Mouse (Mus musculus) spleen, postnatal 10 days (tissue): ENCODE measurements around the gene Sspn.

Experiments used
- DNase-seq, 2 experiments: peaks; one replicate each; pipeline ENCODE4 v3.0.0; 2021 to 2022; ENCODE audit warnings: low spot score in 2 of 2

Gene Sspn

DNA sequence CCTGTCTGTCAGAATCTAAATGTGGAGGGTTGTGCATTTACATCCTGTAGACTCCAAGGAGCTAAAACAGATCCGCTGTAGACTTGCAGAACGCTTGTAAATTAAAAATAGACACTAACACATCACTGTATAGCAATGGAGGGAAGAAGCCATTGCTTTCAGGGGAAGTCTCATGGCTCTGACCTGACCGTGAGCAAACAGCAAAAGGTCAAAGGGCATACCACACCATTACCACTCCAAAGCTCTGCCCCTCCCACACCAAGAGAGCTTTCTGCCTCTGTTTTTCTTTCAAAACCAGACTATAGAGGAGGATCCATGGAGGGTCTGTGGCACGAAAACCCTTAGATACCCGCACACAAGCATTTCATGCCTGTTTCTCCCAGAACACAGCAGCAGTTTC is 41.9 kb downstream of the Sspn start:
- DNase-seq = no peak

- no peak for DNase-seq
Observed at GRCm38 (mm10) chr6:145974766-145975165, 43.3 kb downstream of the Sspn start.

DNA sequence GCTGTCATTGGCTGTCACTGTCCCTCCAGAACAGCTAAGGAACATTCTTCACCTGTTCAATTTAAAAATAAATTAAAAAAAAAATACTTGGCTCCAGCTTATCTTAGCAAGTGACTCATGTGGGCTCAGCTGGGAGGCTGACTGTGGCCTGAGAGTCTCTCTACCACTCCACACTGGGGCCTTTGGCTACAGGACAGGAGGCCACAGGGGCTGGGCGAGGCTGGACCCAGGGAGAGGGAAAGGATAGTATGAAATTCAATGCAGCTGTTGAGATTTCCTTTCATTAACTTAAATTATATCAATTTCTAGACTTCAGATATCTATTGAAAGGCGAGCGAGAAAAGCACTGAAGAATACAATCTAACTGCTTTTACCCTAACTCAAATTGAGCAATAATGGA is 45.9 kb downstream of the Sspn start:
- no peak for DNase-seq

- DNase-seq = no peak
Observed at GRCm38 (mm10) chr6:145977771-145978450, 46.5 kb downstream of the Sspn start.

DNA sequence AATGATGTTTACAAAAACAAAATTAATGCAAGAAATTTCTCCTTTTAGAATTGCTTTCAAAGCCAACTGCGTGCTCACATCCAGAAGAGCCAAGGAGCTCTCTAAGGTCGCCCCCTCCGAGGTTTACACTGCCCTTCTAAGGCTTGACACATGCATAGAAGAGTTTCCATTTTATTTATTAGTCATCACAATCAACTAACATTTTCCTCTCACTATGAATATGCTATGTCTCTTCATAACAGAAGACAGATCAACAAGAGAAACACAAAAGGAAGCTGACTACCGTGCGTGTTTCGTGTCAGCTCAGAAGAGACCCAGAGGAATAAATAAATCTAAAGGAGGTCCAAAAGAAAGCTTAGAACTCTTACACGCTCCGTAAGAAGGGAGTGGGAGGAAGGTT is 49.6 kb downstream of the Sspn start:
- DNase-seq = no peak

DNA sequence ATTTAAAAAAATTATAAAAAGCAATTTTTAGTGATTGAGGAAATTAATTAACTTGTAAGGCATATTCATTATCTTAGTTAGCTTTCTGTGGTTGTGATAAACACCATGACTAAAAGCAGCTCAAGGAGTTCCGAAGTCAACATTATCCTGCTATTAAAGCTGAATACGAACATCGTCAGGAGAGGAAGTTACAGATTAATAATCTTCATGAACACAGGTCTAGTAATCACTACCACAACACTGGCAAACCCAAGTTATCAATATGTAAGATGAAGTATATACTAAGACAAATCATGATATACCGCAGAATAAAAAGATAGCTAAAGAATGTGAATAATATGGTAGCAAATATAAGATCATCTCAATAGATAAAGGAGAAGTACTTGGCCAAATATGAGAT is 50.9 kb downstream of the Sspn start:
- DNase-seq = no peak

GRCm38 (mm10) chr6:145990578-145990977 is 59.1 kb downstream of the Sspn start:
- no peak for DNase-seq

- DNase-seq = no peak
Observed at GRCm38 (mm10) chr6:145992526-145992925, 61.1 kb downstream of the Sspn start.

- peak in 1 of 2 experiments; percentile 28 for DNase-seq
Observed at GRCm38 (mm10) chr6:145992985-145993384, 61.5 kb downstream of the Sspn start.

DNA sequence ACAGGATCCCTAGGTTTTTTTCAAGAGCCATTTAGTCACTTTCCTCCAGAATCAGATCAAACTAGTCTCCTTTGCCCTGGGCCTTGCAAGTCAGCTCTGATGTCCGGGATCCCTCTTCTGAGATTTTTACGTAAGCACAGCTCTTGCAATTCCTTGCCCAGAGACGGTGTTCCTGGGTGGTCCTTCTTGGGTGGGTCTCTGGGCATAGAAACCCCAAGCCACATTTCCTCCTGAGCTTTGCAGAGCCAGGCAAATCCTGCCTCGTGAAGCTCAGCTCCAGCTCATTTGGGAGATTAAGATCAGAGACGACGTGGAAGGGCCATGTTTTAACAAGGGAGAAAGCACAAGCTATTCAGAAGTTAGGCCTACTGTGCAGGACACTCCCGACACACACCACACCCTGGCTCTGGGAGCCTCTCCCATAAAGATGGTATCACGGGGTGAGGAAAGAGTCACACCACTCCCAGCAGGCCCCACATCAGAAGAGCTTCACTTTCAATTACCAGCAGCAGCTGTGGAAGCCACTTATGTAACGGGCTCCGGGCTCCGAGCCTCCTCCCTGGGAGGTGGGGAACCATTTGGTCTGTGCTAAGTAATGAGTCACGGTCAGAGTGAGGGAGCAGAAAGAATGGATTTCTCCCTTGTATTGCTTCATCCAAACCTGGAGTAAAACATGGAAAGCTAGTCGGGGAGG is 67.0 kb downstream of the Sspn start:
- no peak for DNase-seq

GRCm38 (mm10) chr6:146000767-146001166 is 69.3 kb downstream of the Sspn start:
- DNase-seq = no peak

DNA sequence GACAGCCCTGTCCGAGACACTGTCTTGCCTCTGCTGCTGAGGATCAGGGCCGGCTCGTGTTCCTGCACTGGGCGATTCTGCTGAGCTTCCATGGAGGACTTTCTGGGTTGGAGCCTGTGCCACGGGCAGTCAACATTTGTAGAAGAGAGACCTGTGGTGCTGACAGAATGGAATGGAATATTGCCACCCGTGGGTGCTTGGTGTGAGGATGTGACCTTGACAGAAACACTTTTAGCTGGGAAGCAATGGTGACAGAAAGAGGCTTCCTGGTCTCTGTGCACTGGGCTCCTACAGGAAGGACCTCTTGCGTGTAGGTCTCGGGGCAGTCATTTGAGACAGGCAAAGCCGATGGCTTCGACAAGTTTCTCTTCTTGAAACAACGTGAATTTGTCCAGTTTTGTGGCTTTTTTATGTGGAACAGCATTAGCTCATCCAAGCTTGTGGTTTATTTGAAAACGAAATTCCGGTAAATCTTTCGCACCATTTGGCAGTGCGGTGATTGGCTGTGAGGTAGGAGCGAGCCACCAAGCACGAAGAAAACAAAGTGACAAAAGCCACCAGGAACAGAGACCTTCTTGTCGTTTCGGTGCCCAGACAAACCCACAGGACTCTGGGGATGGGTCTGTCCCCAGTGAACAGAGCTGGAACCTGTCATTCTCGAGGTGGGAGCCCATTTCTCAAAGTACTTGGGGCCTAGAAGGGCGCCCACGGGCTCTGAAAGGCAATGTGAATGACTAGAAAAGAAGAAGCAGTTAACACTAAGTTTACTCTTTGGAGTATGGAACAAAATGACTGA is 70.2 kb downstream of the Sspn start:
- DNase-seq = no peak

- DNase-seq = no peak
Observed at GRCm38 (mm10) chr6:146004174-146004601, 72.7 kb downstream of the Sspn start.

- no peak for DNase-seq
Observed at GRCm38 (mm10) chr6:146005129-146005886, 73.9 kb downstream of the Sspn start.

DNA sequence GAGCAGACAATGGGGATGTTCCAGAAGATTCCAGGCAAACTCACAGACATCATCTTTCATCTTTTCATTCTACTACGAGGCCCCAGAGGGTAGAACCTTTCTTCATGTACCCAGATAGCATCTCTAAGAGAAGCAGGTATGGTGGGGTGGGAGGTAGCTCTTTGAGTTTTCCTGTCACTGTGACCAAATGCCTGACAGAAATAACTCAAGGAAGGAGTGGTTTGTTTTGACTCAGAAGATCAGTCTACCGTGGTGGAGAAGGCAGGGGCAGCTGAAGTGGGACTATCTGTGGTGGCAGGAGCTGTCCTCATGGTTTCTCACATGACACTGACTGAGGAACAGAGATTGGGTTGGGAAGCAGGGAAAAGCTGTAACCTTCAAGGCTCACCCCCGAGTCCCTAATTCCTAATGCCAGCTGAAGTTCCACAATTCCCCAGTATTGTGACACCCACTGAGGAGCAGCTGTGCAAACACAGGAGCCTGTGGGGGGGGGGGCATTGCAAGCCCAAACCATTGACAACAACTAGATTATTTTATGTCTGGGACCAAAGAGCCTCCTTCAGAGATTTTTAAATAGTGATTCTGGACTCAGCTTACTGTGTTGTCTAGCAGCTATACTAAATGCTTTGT is 74.6 kb downstream of the Sspn start:
- no peak for DNase-seq

DNA sequence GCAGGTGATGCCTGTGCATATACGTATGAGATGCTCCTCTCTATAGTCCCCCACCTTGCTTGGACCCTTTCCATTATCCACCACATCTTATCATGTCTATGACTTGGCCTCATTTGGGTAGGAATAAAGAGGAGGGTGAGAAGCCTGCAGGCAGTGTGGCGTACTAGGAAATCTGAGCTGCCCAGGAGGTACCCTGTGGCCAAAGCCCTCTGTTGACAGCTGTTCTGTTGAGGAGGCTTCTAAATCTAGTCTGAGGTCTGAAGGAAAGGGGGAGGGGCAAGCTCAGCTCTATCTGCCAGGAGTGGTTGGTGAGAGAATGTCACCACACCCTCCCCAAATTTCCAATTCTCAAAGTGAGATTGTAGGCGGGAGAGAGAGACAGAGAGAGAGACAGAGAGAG is 75.3 kb downstream of the Sspn start:
- DNase-seq = no peak

GRCm38 (mm10) chr6:146008450-146008981 is 77.1 kb downstream of the Sspn start:
- DNase-seq = no peak

GRCm38 (mm10) chr6:146009163-146009915 is 77.9 kb downstream of the Sspn start:
- DNase-seq = no peak

DNA sequence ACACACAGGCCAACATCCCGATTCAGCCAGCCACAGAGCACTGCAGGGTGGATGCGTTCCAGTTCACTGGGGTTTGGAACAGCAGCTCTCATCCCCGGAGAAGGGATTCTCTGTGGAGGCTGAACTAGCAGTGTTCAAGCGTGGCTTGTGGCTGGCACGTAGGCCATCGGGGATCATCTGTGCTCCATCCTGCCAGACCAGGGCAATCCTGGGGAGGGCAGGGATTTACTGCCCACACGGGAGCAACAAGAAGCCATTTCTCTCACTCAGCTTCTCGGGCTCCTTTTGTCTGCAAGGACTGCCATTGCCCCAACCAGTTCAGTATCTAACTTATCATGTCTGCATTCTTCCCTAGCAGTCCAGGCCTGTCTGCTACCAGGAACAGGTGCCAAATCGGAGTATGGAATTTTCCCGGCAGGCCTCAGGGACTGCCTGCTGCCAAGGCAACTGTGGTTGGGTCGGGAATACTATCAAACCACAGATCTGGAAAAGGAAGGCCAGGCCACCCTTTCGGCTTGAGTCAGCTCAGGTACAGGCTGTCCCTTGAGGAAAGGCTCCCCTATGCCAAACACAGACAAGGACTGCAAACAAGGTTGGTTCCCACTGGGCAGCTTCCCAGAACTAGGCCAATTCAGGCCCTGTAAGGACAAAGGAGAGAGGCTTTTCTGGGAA is 78.8 kb downstream of the Sspn start:
- DNase-seq = no peak

GRCm38 (mm10) chr6:146014312-146014711 is 82.9 kb downstream of the Sspn start:
- DNase-seq = no peak
